Mouse (Mus musculus) 3134 (cell line): ENCODE measurements around the gene Lhx5.

ENCODE experiments used
- DNase-seq: peaks from one replicate; pipeline ENCODE4 v3.0.0-alpha.2; 2011; ENCODE audit warnings: low spot score; ENCODE audit not compliant: insufficient read length; ENCODE audit errors: extremely low read depth

Gene Lhx5

DNA sequence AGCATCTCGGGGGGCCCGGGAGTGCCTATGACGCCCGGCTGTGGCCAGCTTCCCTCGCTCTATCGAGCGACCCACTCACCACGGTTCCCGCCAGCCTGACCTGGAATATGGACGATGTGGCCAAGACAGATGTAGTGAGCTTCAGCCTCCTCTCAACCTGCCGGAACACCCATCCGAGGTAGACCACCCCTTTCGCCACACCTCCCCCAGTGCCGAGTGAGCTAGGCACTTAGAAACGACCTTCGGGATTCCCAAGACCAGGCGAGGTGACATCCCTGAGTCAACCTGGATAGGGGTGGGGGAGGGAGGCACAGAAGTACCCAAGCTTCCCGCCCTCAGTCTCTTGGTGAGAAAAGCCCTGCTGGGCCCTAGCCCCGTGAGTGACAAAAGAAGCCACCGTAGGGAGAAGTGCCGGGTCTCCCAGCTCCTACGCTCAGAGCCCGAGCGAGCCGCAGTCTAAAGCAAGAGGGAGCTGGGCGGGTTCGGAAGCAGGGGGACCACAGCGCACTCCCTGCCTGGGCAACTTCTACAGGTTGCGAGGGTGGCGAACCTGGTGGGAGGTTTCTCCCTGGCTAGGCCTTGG lies 407 bp upstream of the Lhx5 start:
- no peak for DNase-seq

DNA sequence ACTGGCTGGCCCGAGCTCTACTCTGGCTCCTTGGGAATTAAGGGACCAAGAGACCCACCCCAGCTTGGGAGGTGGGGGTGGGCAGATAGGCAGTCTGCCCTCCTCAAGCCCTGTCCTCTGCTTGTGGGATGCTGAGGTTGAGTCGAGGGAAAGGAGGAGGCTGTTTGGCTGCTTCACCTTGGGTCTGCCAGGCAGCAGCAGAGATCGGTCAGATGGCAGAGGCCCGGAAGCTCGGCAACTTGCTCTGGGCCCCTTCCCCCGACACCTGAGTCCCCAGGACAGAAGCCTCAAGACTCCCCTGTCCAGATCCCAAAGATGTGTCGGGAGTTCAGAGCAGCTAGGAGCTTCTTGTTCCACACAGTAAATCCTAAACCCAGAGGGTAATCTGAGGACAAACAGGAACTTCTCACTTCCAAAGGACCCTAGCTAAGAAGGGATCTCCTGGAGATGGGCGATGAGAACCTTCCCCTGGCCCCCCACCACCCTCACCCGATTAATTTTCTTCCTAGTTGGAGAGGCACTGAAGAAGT lies 1.1 kb downstream of the Lhx5 start:
- DNase-seq: no peak

DNA sequence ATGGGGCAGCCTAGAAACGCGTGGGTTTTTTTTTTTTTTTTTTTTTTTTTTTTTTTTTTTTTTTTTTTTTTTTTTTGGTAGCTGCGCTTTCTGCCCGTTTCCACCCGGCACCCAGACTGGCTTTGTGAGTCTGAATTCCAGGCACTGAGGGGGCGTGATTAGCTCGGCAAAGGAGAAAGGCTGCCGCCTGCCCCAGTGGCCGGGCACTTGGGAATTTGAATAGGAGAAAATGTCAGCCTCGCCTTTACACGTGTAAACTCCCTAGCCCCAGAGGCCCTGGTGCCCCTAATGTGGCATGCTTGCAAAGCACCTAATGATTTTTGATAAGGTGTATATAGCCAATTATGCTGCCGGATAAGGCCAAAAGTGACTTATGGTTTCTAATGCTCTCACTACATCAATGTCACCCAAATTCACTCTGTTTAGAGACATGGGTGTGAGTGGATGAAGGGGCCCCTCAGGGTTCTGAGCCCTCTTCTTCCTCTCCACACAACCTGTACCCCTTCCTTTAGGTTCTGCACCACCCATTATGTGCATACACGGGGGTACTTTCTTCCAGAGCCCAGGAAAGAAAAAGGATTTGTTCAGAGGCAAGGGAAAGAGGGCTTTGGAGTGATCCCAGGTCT lies 1.7 kb downstream of the Lhx5 start:
- DNase-seq: no peak

DNA sequence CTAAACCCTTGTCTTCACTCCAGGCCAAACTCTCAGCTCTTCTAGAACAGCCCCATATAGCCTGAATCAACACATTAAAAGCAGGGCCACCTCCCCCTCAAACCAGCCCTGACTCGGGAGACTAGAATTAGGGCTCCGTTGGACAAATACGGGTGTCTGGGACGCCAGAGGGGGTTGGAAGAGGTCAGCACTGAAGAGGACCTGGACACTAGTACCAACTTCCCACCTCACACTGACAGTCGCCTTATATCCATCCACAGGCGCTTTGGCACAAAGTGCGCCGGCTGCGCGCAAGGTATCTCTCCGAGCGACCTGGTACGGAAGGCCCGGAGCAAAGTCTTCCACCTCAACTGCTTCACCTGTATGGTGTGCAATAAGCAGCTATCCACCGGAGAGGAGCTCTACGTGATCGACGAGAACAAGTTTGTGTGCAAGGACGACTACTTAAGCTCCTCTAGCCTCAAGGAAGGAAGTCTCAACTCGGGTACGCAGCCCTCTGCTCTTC lies 2.8 kb downstream of the Lhx5 start:
- DNase-seq: no peak

GRCm38 (mm10) chr5:120435006-120435681 lies 3.6 kb downstream of the Lhx5 start:
- DNase-seq: no peak

DNA sequence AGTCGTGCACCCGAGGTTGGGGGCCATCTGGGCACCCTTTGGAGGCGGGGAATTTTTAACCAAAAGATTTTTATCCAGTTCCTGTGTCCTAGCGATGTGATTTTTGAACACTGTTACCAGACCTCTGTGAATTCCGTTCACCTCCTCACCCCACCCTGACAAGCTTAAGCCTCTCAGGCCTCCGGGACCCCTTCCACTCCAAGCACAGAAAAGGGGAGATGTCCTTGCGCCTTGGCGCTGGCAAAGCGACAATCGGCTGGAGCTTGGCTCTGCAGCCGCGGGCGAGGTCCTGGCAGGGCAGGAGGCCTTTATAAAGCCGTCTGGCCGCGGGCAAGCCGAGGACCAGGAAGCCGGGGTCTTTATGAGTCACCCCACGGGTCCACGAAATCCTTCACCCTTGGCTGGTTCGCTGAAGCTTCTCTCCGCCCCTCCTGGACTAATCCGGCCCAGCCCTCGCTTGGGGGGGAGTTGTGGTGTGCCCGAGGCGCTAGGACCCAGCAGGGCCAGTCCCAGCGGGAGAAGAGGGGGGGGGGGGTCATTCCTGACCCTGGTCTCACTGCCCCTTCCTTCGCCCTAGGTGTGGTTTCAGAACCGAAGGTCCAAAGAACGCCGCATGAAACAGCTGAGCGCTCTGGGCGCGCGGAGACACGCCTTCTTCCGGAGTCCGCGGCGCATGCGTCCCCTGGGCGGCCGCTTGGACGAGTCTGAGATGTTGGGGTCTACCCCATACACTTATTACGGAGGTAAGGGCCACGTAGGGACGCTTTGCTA lies 4.4 kb downstream of the Lhx5 start:
- no peak for DNase-seq

- DNase-seq: no peak
These were observed 5.5 kb downstream of the Lhx5 start for GRCm38 (mm10) chr5:120436885-120437495.

DNA sequence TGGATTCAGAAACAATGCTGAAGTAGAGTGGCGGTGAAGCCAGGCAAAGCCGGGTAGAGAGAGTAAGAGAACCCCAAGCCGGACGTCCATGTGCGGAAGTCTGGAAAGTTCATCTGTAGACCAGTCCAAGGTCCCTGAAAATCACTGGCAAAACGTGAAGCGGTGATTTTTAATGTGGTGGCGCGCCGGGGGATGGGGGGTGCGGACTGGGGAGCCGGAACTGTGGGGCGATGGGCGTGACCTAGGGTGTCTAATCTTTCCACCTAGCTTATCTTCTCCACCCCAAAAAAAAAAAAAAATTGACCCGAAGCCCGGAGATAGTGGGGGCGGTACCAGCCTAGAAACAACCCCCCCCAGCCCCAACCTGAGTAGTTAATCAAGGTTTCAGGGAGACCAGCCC lies 6.0 kb downstream of the Lhx5 start:
- no peak for DNase-seq

DNA sequence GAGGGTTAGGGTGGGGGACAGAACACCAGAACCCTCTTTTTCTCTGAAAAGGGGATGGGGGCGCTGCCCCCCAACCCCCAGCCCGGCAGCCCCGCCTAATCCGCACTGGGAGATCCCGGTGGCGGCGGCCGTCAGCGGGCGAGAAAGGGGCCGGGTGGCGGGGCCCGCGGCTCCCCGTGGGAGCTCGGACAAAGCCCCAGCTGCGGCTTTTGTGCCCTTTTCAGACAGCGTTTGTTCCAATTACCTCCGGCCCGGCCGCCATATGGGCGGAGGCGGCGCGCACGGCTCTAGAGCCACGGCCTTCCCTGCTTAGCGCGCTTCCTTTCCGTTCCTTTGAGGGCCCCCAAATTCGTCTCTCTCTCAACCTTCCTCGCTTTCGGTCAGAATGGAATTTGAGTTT lies 6.5 kb downstream of the Lhx5 start:
- DNase-seq: no peak

DNA sequence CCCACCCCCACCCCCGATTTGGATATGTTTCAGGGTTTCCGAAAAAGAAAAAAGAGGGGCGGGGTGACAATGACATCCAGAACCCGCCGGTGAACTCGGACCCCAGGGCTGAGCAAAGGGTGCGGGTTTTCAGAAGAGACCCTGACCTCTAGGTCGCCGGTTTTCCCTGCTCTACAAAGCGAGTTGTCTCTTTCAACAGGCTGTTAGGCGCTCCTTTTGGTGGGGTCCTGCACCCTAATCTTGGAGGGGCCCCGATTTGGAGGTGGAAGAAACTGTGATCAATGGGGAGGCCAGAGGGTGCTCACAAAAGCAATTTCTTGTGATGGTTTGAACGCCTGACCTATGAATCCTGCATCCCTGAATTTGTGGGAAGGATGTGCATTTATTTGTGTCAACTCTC lies 7.0 kb downstream of the Lhx5 start:
- no peak for DNase-seq

- no peak for DNase-seq
These were observed 7.7 kb downstream of the Lhx5 start for GRCm38 (mm10) chr5:120438991-120439710.

DNA sequence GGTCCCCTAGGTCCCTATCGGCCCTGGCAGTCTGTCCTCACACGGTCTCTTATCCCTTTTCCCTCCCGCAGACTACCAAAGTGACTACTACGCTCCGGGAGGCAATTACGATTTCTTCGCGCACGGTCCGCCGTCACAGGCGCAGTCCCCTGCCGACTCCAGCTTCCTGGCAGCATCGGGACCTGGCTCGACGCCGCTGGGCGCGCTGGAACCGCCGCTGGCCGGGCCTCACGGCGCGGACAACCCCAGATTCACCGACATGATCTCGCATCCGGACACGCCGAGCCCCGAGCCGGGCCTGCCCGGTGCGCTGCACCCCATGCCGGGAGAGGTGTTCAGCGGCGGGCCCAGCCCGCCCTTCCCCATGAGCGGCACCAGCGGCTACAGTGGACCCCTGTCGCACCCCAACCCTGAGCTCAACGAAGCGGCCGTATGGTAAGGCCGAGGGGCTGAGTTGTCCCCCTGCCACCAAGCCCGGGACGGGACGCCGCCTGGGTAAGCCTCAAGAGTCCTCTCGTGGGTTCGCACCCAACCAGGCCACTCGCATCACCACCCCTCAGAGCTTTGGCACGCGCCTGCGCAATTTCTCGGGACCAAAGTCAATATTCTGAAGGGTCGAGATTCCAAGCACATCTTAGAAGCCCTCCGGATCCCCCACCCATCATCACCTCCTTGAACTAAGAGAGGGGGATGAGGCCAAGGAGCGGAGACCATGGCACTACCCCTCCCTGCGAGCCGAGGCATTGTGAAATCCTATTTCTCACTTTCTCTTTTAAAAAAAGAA lies 8.6 kb downstream of the Lhx5 start:
- DNase-seq: no peak

GRCm38 (mm10) chr5:120440733-120441132 lies 9.2 kb downstream of the Lhx5 start:
- DNase-seq: peak; percentile 56

DNA sequence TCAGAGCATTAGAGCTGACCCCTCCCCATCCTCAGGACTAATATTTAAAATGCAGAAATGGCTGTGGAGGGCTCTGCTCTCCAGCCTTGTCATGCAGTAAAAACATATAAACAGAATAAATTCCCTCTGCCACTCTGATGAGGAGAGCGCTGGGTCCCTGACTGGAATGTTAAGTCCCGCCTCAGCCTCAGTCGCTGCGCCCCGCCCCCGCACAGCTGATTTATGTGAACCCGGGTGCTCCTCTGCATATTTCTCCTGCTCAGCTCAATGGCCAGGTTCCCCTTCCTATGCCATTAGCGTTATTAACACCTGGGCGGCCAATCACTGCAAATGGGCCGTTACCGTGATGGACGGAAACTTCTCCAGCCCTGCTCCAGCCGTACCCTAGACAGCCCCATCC lies 15.8 kb downstream of the Lhx5 start:
- no peak for DNase-seq

- DNase-seq: no peak
These were observed 23.3 kb downstream of the Lhx5 start for GRCm38 (mm10) chr5:120454756-120455337.

DNA sequence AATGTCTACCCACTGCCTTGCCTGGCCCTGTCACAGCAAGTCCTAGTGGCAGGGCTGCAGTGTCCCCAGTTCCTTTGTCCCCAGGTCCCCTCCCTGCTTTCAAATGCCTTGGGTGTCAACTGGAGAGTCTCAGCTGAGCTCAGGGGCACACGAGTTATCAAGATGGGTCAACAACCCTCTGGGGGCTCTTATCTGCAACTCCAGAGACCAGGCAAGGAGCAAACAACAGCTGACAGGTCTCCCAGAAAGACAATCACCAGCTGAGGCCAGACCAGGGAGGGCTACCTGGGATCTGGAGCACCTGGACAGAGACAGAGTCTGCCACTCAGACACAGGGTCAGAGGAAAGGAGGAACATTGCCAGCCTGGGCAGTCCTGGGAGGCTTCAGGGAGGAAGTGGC lies 24.8 kb downstream of the Lhx5 start:
- no peak for DNase-seq

- no peak for DNase-seq
These were observed 25.5 kb downstream of the Lhx5 start for GRCm38 (mm10) chr5:120456841-120457554.

- DNase-seq: peak; percentile 44
These were observed 26.1 kb downstream of the Lhx5 start for GRCm38 (mm10) chr5:120457628-120458027.
